Mouse (Mus musculus) MEL (cell line): ENCODE measurements around the gene Pik3ca. TPM values are rescaled to one million over a fixed set of nuclear protein-coding genes. Genes with fewer than 3 reads are reported as not detected.

ENCODE experiments used
- DNase-seq: peaks from one replicate; pipeline ENCODE4 v3.0.0; 2011; ENCODE audit warnings: low read depth, low spot score
- H3K27ac ChIP-seq: 2 replicates; pipeline ENCODE4 v1.5.1; 2012; ENCODE audit warnings: low read depth, mild to moderate bottlenecking, control low read depth, low read length, moderate library complexity; ENCODE audit not compliant: control insufficient read depth
- H3K27me3 ChIP-seq, 2 experiments: fragments of 150-350 bp in 1 of 2; sonication (generic) in 1 of 2; 2 replicates each; pipeline ENCODE4 v1.6.1; 2012; ENCODE audit warnings: low read length in 2 of 2, mild to moderate bottlenecking in 2 of 2, improper control_type of control experiment in 1 of 2, moderate library complexity in 1 of 2; ENCODE audit not compliant: insufficient read depth in 2 of 2, control insufficient read depth in 1 of 2
- H3K36me3 ChIP-seq, 2 experiments: 2 replicates each; pipeline ENCODE4 v1.6.1; 2012 to 2014; ENCODE audit warnings: low read length in 2 of 2, improper control_type of control experiment in 1 of 2, inconsistent platforms in 1 of 2, mild to moderate bottlenecking in 1 of 2; ENCODE audit not compliant: insufficient read depth in 2 of 2, control insufficient read depth in 1 of 2
- H3K4me1 ChIP-seq, 2 experiments: fragments of 150-350 bp in 1 of 2; sonication (generic) in 1 of 2; 2 replicates each; pipeline ENCODE4 v1.6.1; 2012; ENCODE audit warnings: low read length in 2 of 2, improper control_type of control experiment in 1 of 2, mild to moderate bottlenecking in 1 of 2; ENCODE audit not compliant: insufficient read depth in 2 of 2, control insufficient read depth in 1 of 2
- H3K4me3 ChIP-seq, 2 experiments: fragments of 150-350 bp in 1 of 2; sonication (generic) in 1 of 2; 2 replicates each; pipeline ENCODE4 v1.5.1; 2012; ENCODE audit warnings: low read depth in 2 of 2, low read length in 2 of 2, mild to moderate bottlenecking in 2 of 2, moderate library complexity in 2 of 2, control low read depth in 1 of 2, improper control_type of control experiment in 1 of 2; ENCODE audit not compliant: control insufficient read depth in 1 of 2, insufficient read depth in 1 of 2
- H3K79me2 ChIP-seq: 2 replicates; pipeline ENCODE4 v1.6.1; 2012; ENCODE audit warnings: mild to moderate bottlenecking, low read length, moderate library complexity; ENCODE audit not compliant: control insufficient read depth, poor library complexity, insufficient read depth
- H3K9ac ChIP-seq: 2 replicates; pipeline ENCODE4 v1.6.1; 2012; ENCODE audit warnings: low read depth, mild to moderate bottlenecking, control low read depth, low read length, moderate library complexity; ENCODE audit not compliant: control insufficient read depth, poor library complexity, severe bottlenecking
- H3K9me3 ChIP-seq: fragments of 150-350 bp; sonication (generic); replicated peaks from 2 replicates; pipeline ENCODE4 v1.6.1; 2012; ENCODE audit warnings: mild to moderate bottlenecking, low read length, improper control_type of control experiment, moderate library complexity; ENCODE audit not compliant: insufficient read depth
- BHLHE40 ChIP-seq: IDR thresholded peaks from 2 replicates; pipeline ENCODE4 v1.6.1; 2012; ENCODE audit warnings: low read depth, mild to moderate bottlenecking, inconsistent platforms, low read length, improper control_type of control experiment, borderline replicate concordance
- CHD1 ChIP-seq: IDR thresholded peaks from 2 replicates; pipeline ENCODE4 v1.6.1; 2012; ENCODE audit warnings: low read depth, mild to moderate bottlenecking, inconsistent platforms, low read length, improper control_type of control experiment
- CTCF ChIP-seq, 3 experiments: IDR thresholded peaks in 2 of 3; conservative IDR thresholded peaks in 1 of 3; 2 replicates each; pipeline ENCODE4 v1.5.1; 2011 to 2012; ENCODE audit warnings: low read length in 3 of 3, low read depth in 2 of 3, mild to moderate bottlenecking in 2 of 3, improper control_type of control experiment in 1 of 3, inconsistent platforms in 1 of 3, mixed read lengths in 1 of 3, moderate library complexity in 1 of 3; ENCODE audit not compliant: control insufficient read depth in 1 of 3, insufficient read depth in 1 of 3, poor library complexity in 1 of 3, severe bottlenecking in 1 of 3
- E2F4 ChIP-seq: IDR thresholded peaks from 2 replicates; pipeline ENCODE4 v1.6.1; 2011; ENCODE audit warnings: low read depth, low read length, improper control_type of control experiment, borderline replicate concordance
- EP300 ChIP-seq, 2 experiments: IDR thresholded peaks; 2 replicates each; pipeline ENCODE4 v1.6.1; 2011; ENCODE audit warnings: improper control_type of control experiment in 2 of 2, low read length in 2 of 2, low read depth in 1 of 2, mild to moderate bottlenecking in 1 of 2
- ETS1 ChIP-seq: IDR thresholded peaks from 2 replicates; pipeline ENCODE4 v1.6.1; 2012; ENCODE audit warnings: low read depth, mild to moderate bottlenecking, inconsistent platforms, low read length, improper control_type of control experiment, moderate library complexity
- GABPA ChIP-seq: IDR thresholded peaks from 2 replicates; pipeline ENCODE4 v1.6.1; 2012; ENCODE audit warnings: low read depth, mild to moderate bottlenecking, inconsistent platforms, low read length, improper control_type of control experiment, moderate library complexity
- KAT2A ChIP-seq: conservative IDR thresholded peaks from 2 replicates; pipeline ENCODE4 v1.6.1; 2012; ENCODE audit warnings: low read depth, low read length, improper control_type of control experiment, inconsistent platforms
- MEF2A ChIP-seq: IDR thresholded peaks from 2 replicates; pipeline ENCODE4 v1.6.1; 2014; ENCODE audit warnings: low read depth, mild to moderate bottlenecking, inconsistent platforms, low read length, improper control_type of control experiment; ENCODE audit not compliant: poor library complexity, insufficient replicate concordance, severe bottlenecking; ENCODE audit errors: extremely low read depth
- MXI1 ChIP-seq: IDR thresholded peaks from 2 replicates; pipeline ENCODE4 v1.6.1; 2011; ENCODE audit warnings: mild to moderate bottlenecking, low read depth, low read length, improper control_type of control experiment
- MYB ChIP-seq: IDR thresholded peaks from 2 replicates; pipeline ENCODE4 v1.6.1; 2011; ENCODE audit warnings: mild to moderate bottlenecking, low read depth, low read length, improper control_type of control experiment
- MYC ChIP-seq: IDR thresholded peaks from 2 replicates; pipeline ENCODE4 v1.6.1; 2011; ENCODE audit warnings: low read depth, mild to moderate bottlenecking, low read length, improper control_type of control experiment, moderate library complexity
- NRF1 ChIP-seq: IDR thresholded peaks from 2 replicates; pipeline ENCODE4 v1.6.1; 2014; ENCODE audit warnings: low read depth, mild to moderate bottlenecking, inconsistent platforms, low read length, improper control_type of control experiment, moderate library complexity; ENCODE audit not compliant: poor library complexity, insufficient read depth, severe bottlenecking
- POLR2A ChIP-seq, 2 experiments: IDR thresholded peaks; 2 replicates each; pipeline ENCODE4 v1.6.1; 2011 to 2012; ENCODE audit warnings: low read length in 2 of 2, mild to moderate bottlenecking in 2 of 2, control low read depth in 1 of 2, improper control_type of control experiment in 1 of 2, low read depth in 1 of 2, moderate library complexity in 1 of 2; ENCODE audit not compliant: control insufficient read depth in 1 of 2, insufficient read depth in 1 of 2, poor library complexity in 1 of 2
- RAD21 ChIP-seq: IDR thresholded peaks from 2 replicates; pipeline ENCODE4 v1.6.1; 2011; ENCODE audit warnings: mild to moderate bottlenecking, low read depth, low read length, improper control_type of control experiment
- RCOR1 ChIP-seq: IDR thresholded peaks from 2 replicates; pipeline ENCODE4 v1.6.1; 2012; ENCODE audit warnings: low read depth, mild to moderate bottlenecking, inconsistent platforms, low read length, improper control_type of control experiment
- SIN3A ChIP-seq: IDR thresholded peaks from 2 replicates; pipeline ENCODE4 v1.6.1; 2012; ENCODE audit warnings: low read length, improper control_type of control experiment, inconsistent platforms
- SMC3 ChIP-seq: IDR thresholded peaks from 2 replicates; pipeline ENCODE4 v1.6.1; 2011; ENCODE audit warnings: low read depth, low read length, improper control_type of control experiment
- TAL1 ChIP-seq: IDR thresholded peaks from 2 replicates; pipeline ENCODE4 v1.6.1; 2012; ENCODE audit warnings: mild to moderate bottlenecking, inconsistent platforms, low read length, moderate library complexity, mixed read lengths
- TCF12 ChIP-seq: IDR thresholded peaks from 2 replicates; pipeline ENCODE4 v1.6.1; 2014; ENCODE audit warnings: low read depth, mild to moderate bottlenecking, inconsistent platforms, low read length, improper control_type of control experiment, moderate library complexity
- UBTF ChIP-seq: IDR thresholded peaks from 2 replicates; pipeline ENCODE4 v1.6.1; 2012; ENCODE audit warnings: low read depth, mild to moderate bottlenecking, inconsistent platforms, low read length, improper control_type of control experiment, moderate library complexity, borderline replicate concordance; ENCODE audit not compliant: insufficient read depth
- USF1 ChIP-seq: IDR thresholded peaks from 2 replicates; pipeline ENCODE4 v1.6.1; 2014; ENCODE audit warnings: low read depth, mild to moderate bottlenecking, inconsistent platforms, low read length, improper control_type of control experiment, moderate library complexity
- USF2 ChIP-seq, 2 experiments: IDR thresholded peaks; 2 replicates each; pipeline ENCODE4 v1.6.1; 2011 to 2012; ENCODE audit warnings: improper control_type of control experiment in 2 of 2, low read length in 2 of 2, borderline replicate concordance in 1 of 2, inconsistent platforms in 1 of 2, low read depth in 1 of 2, mild to moderate bottlenecking in 1 of 2; ENCODE audit not compliant: insufficient read depth in 1 of 2
- ZKSCAN1 ChIP-seq: IDR thresholded peaks from 2 replicates; pipeline ENCODE4 v1.6.1; 2012; ENCODE audit warnings: low read depth, mild to moderate bottlenecking, inconsistent platforms, low read length, improper control_type of control experiment, moderate library complexity
- ZMIZ1 ChIP-seq: IDR thresholded peaks from 2 replicates; pipeline ENCODE4 v1.6.1; 2012; ENCODE audit warnings: low read depth, mild to moderate bottlenecking, inconsistent platforms, low read length, improper control_type of control experiment, moderate library complexity
- ZNF384 ChIP-seq: IDR thresholded peaks from 2 replicates; pipeline ENCODE4 v1.6.1; 2012; ENCODE audit warnings: low read depth, mild to moderate bottlenecking, inconsistent platforms, low read length, improper control_type of control experiment
- polyA plus RNA-seq, 2 experiments: library from polyadenylated mRNA; stranded (reverse) in 1 of 2; unstranded in 1 of 2; fragments of >175 nt in 1 of 2; fragments of >200 nt in 1 of 2; gene quantifications; 2 replicates each; pipeline versions ENCODE4 v1.2.1 to v1.2.4; 2012; ENCODE audit warnings: low replicate concordance in 2 of 2, low read depth in 1 of 2; ENCODE audit not compliant: insufficient read length in 2 of 2, insufficient read depth in 1 of 2, missing spikeins in 1 of 2
- total RNA-seq: library from RNA; depleted of rRNA; stranded (reverse); fragments of 300-350 nt; gene quantifications from 2 replicates; pipeline ENCODE4 v1.2.3, GENCODE M21; 2012

The Pik3ca gene
- total and polyA plus RNA-seq, 3 experiments, result 11.7 to 13.1 TPM; not detected in 1

GRCm38 (mm10) chr3:32417751-32418211 lies 20.3 kb downstream of the Pik3ca start:
- Histone ChIP-seq H3K36me3 (no peaks in the 10 kb centered on the region), H3K27me3 (no peaks in the 10 kb centered on the region), H3K9me3 (no peaks in the 10 kb centered on the region), H3K27ac (no peak overlapping the region), H3K4me1 (no peaks in the 10 kb centered on the region), H3K4me3 (no peak overlapping the region), H3K9ac (no peak overlapping the region), H3K79me2 (peaks cover 3% of the 10 kb centered on the region; the same call in 1 of the 2 replicates)
- TF ChIP-seq GABPA (no peak), ETS1 (no peak), MYB (no peak), E2F4 (no peak), UBTF (no peak), CTCF (IDR thresholded peaks at IDR 0.05 in 2 of 3, conservative IDR thresholded peaks at IDR 0.05 in 1 of 3; ENCODE audit: control insufficient read depth in 1 of 3, insufficient read depth in 1 of 3, low read depth in 2 of 3, low read length in 3 of 3, poor library complexity in 1 of 3, severe bottlenecking in 1 of 3) (no peak), EP300 (IDR thresholded peaks at IDR 0.05; ENCODE audit: low read depth in 1 of 2, low read length in 2 of 2) (no peak), CHD1 (no peak), NRF1 (no peak), TCF12 (no peak), SIN3A (no peak), MEF2A (no peak), USF1 (no peak), KAT2A (no peak), TAL1 (no peak), MXI1 (no peak), ZKSCAN1 (no peak), USF2 (IDR thresholded peaks at IDR 0.05; ENCODE audit: borderline replicate concordance in 1 of 2, insufficient read depth in 1 of 2, low read depth in 1 of 2, low read length in 2 of 2) (no peak)
- no peak for DNase-seq

- no peak for DNase-seq
- no peaks in the 10 kb centered on the region; a peak in 1 of 4 replicates for H3K36me3 ChIP-seq
- no peaks in the 10 kb centered on the region for H3K27me3 ChIP-seq
- no peak overlapping the region for H3K4me3 ChIP-seq
- H3K9me3 ChIP-seq, result no peaks in the 10 kb centered on the region
- no peaks in the 10 kb centered on the region; the same call in 1 of the 2 replicates for H3K79me2 ChIP-seq
- H3K9ac ChIP-seq, result no peak overlapping the region
- H3K27ac ChIP-seq, result no peak overlapping the region
- TF ChIP-seq ZMIZ1 (no peak), CHD1 (no peak), RAD21 (no peak), BHLHE40 (no peak), ZNF384 (no peak), RCOR1 (no peak), POLR2A (IDR thresholded peaks at IDR 0.05; ENCODE audit: control insufficient read depth in 1 of 2, insufficient read depth in 1 of 2, low read depth in 1 of 2, low read length in 2 of 2, poor library complexity in 1 of 2) (no peak), SIN3A (no peak), MYC (no peak), SMC3 (no peak)
- TF ChIP-seq, all 39 proteins: peak for 0
- H3K4me1 ChIP-seq, result no peaks in the 10 kb centered on the region
Measured at GRCm38 (mm10) chr3:32419866-32420265, 22.4 kb downstream of the Pik3ca start.
